Mouse (Mus musculus) small intestine, adult 2 months (tissue): ENCODE measurements around the gene Cables2. TPM values are rescaled to one million over a fixed set of nuclear protein-coding genes. Genes with fewer than 3 reads are reported as not detected.

Source experiments
- H3K27ac ChIP-seq: fragments of 200-500 bp; 2 replicates; pipeline ENCODE4 v1.5.1; 2012; ENCODE audit warnings: low read depth, low read length, control low read depth, inconsistent platforms; ENCODE audit not compliant: insufficient read depth
- H3K27me3 ChIP-seq: fragments of 200-500 bp; 2 replicates; pipeline ENCODE4 v1.6.1; 2012; ENCODE audit warnings: mild to moderate bottlenecking, moderate library complexity, low read length, inconsistent platforms; ENCODE audit not compliant: control insufficient read depth, insufficient read depth
- H3K36me3 ChIP-seq: fragments of 200-500 bp; 2 replicates; pipeline ENCODE4 v1.6.1; 2012; ENCODE audit warnings: mild to moderate bottlenecking, low read length, control low read depth, inconsistent platforms; ENCODE audit not compliant: control insufficient read depth, insufficient read depth
- H3K4me1 ChIP-seq: fragments of 200-500 bp; 2 replicates; pipeline ENCODE4 v1.6.1; 2012; ENCODE audit warnings: low read length, inconsistent platforms, mixed read lengths; ENCODE audit not compliant: control insufficient read depth, insufficient read depth, insufficient read length
- H3K4me3 ChIP-seq: fragments of 200-500 bp; 2 replicates; pipeline ENCODE4 v1.5.1; 2012; ENCODE audit warnings: low read depth, mild to moderate bottlenecking, control low read depth, inconsistent platforms, low read length, moderate library complexity
- CTCF ChIP-seq: fragments of 200-500 bp; IDR thresholded peaks from 2 replicates; pipeline ENCODE4 v1.5.1; 2012; ENCODE audit warnings: low read depth, mild to moderate bottlenecking, control low read depth, inconsistent platforms, low read length, moderate library complexity, mixed read lengths; ENCODE audit not compliant: insufficient replicate concordance, insufficient read length; ENCODE audit errors: extremely low read depth
- POLR2A ChIP-seq: fragments of 200-500 bp; IDR thresholded peaks from 2 replicates; pipeline ENCODE4 v1.6.1; 2012; ENCODE audit warnings: low read depth, mild to moderate bottlenecking, control low read depth, inconsistent platforms, low read length, moderate library complexity
- WGBS: fragments of 180-500 bp; shearing (Covaris S2); methylation state at CpG from one replicate; pipeline ENCODE4 v1.1.7; 2018; 5-methylcytosine and 5-hydroxymethylcytosine counted together
- polyA plus RNA-seq: library from polyadenylated mRNA; depleted of rRNA; stranded (reverse); fragments of >200 nt; gene quantifications from 2 replicates; pipeline ENCODE4 v1.2.3, GENCODE M21; 2012

Gene Cables2
- polyA plus RNA-seq, 1 experiment = 32.0 TPM

GRCm38 (mm10) chr2:180300252-180300651 lies 27.0 kb upstream of the Cables2 start:
- H3K4me3 ChIP-seq = no peak overlapping the region
- H3K36me3 ChIP-seq = no peaks in the 10 kb centered on the region
- H3K27ac ChIP-seq = peak overlapping the region; percentile 55; the same call in 1 of the 2 replicates
- 14% methylated on average over 2 of the region's 2 CpGs for WGBS
- H3K27me3 ChIP-seq = no peaks in the 10 kb centered on the region
- peaks cover 9% of the 10 kb centered on the region for H3K4me1 ChIP-seq
- no peak for TF ChIP-seq POLR2A
- no peak for TF ChIP-seq CTCF

- H3K27me3 ChIP-seq = no peaks in the 10 kb centered on the region
Observed at GRCm38 (mm10) chr2:180292906-180293305, 19.6 kb upstream of the Cables2 start.

GRCm38 (mm10) chr2:180292026-180292425 lies 18.7 kb upstream of the Cables2 start:
- Histone ChIP-seq H3K27me3 (no peaks in the 10 kb centered on the region), H3K4me1 (peaks cover 32% of the 10 kb centered on the region), H3K27ac (peak overlapping the region; percentile 57), H3K36me3 (no peaks in the 10 kb centered on the region), H3K4me3 (no peak overlapping the region)
- 23% methylated on average over 4 of the region's 4 CpGs for WGBS
- TF ChIP-seq POLR2A = 0 out of 2 replicates have a peak, but pooled peaks have one; percentile 18
- TF ChIP-seq CTCF = no peak

More at GRCm38 (mm10) chr2:180292906-180293305, 19.6 kb upstream of the Cables2 start:
- H3K4me1 ChIP-seq = peaks cover 32% of the 10 kb centered on the region
- 57% methylated on average over 8 of the region's 8 CpGs for WGBS
- H3K4me3 ChIP-seq = no peak overlapping the region
- no peak overlapping the region for H3K27ac ChIP-seq
- H3K36me3 ChIP-seq = no peaks in the 10 kb centered on the region
- no peak for TF ChIP-seq CTCF
- no peak for TF ChIP-seq POLR2A

- WGBS = 22% methylated on average over 5 of the region's 5 CpGs
- H3K4me1 ChIP-seq = peaks cover 32% of the 10 kb centered on the region
- H3K4me3 ChIP-seq = no peak overlapping the region
- TF ChIP-seq POLR2A (no peak), CTCF (no peak)
- peak overlapping the region; percentile 57 for H3K27ac ChIP-seq
- H3K27me3 ChIP-seq = no peaks in the 10 kb centered on the region
- H3K36me3 ChIP-seq = no peaks in the 10 kb centered on the region
Observed at GRCm38 (mm10) chr2:180291566-180291965, 18.3 kb upstream of the Cables2 start.

GRCm38 (mm10) chr2:180290503-180290902 lies 17.2 kb upstream of the Cables2 start:
- no peak for TF ChIP-seq CTCF
- TF ChIP-seq POLR2A = no peak
- H3K4me3 ChIP-seq = no peak overlapping the region
- no peak overlapping the region for H3K27ac ChIP-seq
- H3K27me3 ChIP-seq = no peaks in the 10 kb centered on the region
- 36% methylated on average over 6 of the region's 6 CpGs for WGBS
- H3K4me1 ChIP-seq = peaks cover 32% of the 10 kb centered on the region
- H3K36me3 ChIP-seq = no peaks in the 10 kb centered on the region

- H3K27ac ChIP-seq = peak within 1 kb of the TSS; percentile 45; the same call in 1 of the 2 replicates
- TF ChIP-seq POLR2A (no peak), CTCF (no peak)
- WGBS = 16% methylated on average over 16 of the region's 16 CpGs
- no peaks in the 10 kb centered on the region for H3K36me3 ChIP-seq
- peak within 1 kb of the TSS; percentile 31 for H3K4me3 ChIP-seq
- H3K4me1 ChIP-seq = peaks cover 32% of the 10 kb centered on the region
- no peaks in the 10 kb centered on the region for H3K27me3 ChIP-seq
Observed at GRCm38 (mm10) chr2:180289440-180290108, 16.3 kb upstream of the Cables2 start, which contains the start of gene Rbbp8nl. Gene Rbbp8nl, minus strand, starts transcription at chr2:180289879.

GRCm38 (mm10) chr2:180288966-180289365 lies 15.7 kb upstream of the Cables2 start:
- WGBS = 42% methylated on average over 11 of the region's 11 CpGs
- peak overlapping the region; percentile 31; the same call in 1 of the 2 replicates for H3K4me3 ChIP-seq
- H3K36me3 ChIP-seq = no peaks in the 10 kb centered on the region
- no peaks in the 10 kb centered on the region for H3K27me3 ChIP-seq
- H3K27ac ChIP-seq = peak overlapping the region; percentile 45; the same call in 1 of the 2 replicates
- TF ChIP-seq CTCF = no peak
- TF ChIP-seq POLR2A = no peak
- peaks cover 32% of the 10 kb centered on the region for H3K4me1 ChIP-seq

GRCm38 (mm10) chr2:180279321-180279720 lies 6.0 kb upstream of the Cables2 start:
- H3K4me1 ChIP-seq = peaks cover 42% of the 10 kb centered on the region
- H3K27me3 ChIP-seq = no peaks in the 10 kb centered on the region
- no peak overlapping the region for H3K27ac ChIP-seq
- 87% methylated on average over 8 of the region's 8 CpGs for WGBS
- H3K36me3 ChIP-seq = no peaks in the 10 kb centered on the region
- H3K4me3 ChIP-seq = no peak overlapping the region
- TF ChIP-seq POLR2A (no peak), CTCF (no peak)
